Mouse (Mus musculus) liver, embryonic 15.5 days (tissue): Measurements from ENCODE around the gene Gm21731. TPM values are rescaled to one million over a fixed set of nuclear protein-coding genes. Genes with fewer than 3 reads are reported as not detected.
"Not testable (repeated sequence)": the region's sequence is repeated elsewhere in the genome, so short reads cannot be mapped to it uniquely, and the experiment has no call there.

Source experiments
- ATAC-seq: fragments of 200-750 bp; cut with Nextera tagmentation; 2 replicates; pipeline ENCODE4 v1.8.0; 2017; ENCODE audit warnings: moderate number of reproducible peaks, mild to moderate bottlenecking, moderate library complexity; ENCODE audit not compliant: insufficient read depth
- H3K27ac ChIP-seq: fragments of 300-500 bp; sonication (generic); replicated peaks from 2 replicates; pipeline ENCODE4 v1.5.1; 2015; ENCODE audit warnings: mild to moderate bottlenecking, inconsistent platforms
- H3K27me3 ChIP-seq: fragments of 300-500 bp; sonication (generic); 2 replicates; pipeline ENCODE4 v1.6.1; 2015; ENCODE audit warnings: mild to moderate bottlenecking, inconsistent platforms
- H3K36me3 ChIP-seq: fragments of 300-500 bp; sonication (generic); replicated peaks from 2 replicates; pipeline ENCODE4 v1.6.1; 2015; ENCODE audit warnings: moderate library complexity, mild to moderate bottlenecking, inconsistent platforms
- H3K4me1 ChIP-seq: fragments of 300-500 bp; sonication (generic); replicated peaks from 2 replicates; pipeline ENCODE4 v1.6.1; 2015; ENCODE audit warnings: inconsistent platforms
- H3K4me2 ChIP-seq: fragments of 300-500 bp; sonication (generic); 2 replicates; pipeline ENCODE4 v1.6.1; 2015; ENCODE audit warnings: moderate library complexity, mild to moderate bottlenecking, inconsistent platforms
- H3K4me3 ChIP-seq: fragments of 300-500 bp; sonication (generic); replicated peaks from 2 replicates; pipeline ENCODE4 v1.5.1; 2015; ENCODE audit warnings: mild to moderate bottlenecking, inconsistent platforms
- H3K9ac ChIP-seq: fragments of 300-500 bp; sonication (generic); 2 replicates; pipeline ENCODE4 v1.6.1; 2015; ENCODE audit warnings: moderate library complexity, mild to moderate bottlenecking, inconsistent platforms
- H3K9me3 ChIP-seq: fragments of 300-500 bp; sonication (generic); replicated peaks from 2 replicates; pipeline ENCODE4 v1.6.1; 2016; ENCODE audit warnings: inconsistent platforms
- WGBS: fragments of 180-500 bp; shearing (Covaris S2); methylation state at CpG from one replicate; pipeline ENCODE4 v1.1.7; 2015; ENCODE audit warnings: mixed read lengths; ENCODE audit not compliant: insufficient replicate concordance; 5-methylcytosine and 5-hydroxymethylcytosine counted together
- polyA plus RNA-seq: library from polyadenylated mRNA; unstranded; fragments of >200 nt; fragmentation: Nextera tagmentation; extraction: Ambion mirVana; gene quantifications from 2 replicates; pipeline ENCODE4 v1.2.1, GENCODE M21; 2015

Gene Gm21731
- polyA plus RNA-seq = not detected in 2 replicates

DNA sequence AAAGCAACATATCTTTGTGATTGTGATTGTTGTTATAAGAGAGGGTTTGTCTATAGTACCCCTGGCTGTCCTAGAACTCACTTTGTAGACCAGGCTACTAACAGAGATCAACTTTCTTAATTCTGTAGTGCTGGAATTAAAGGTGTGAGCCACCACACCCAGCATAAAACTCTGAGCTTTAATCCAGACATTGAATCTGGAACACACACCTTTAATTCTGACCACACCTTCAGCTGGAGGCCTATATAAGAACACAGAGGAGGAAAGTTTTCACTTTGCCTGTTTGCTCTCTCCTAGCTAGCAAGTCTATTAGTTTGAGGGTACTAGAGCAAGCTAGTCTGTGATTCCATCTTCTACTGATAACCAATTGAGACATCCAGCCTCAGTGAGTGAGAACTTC is at the start of gene Gm21731:
Gene Gm21731, plus strand, starts transcription at position 301 of the 400 bp plus-strand sequence.
- not testable (repeated sequence) for H3K9ac ChIP-seq, H3K27ac ChIP-seq, H3K27me3 ChIP-seq, H3K4me1 ChIP-seq, H3K4me3 ChIP-seq, H3K4me2 ChIP-seq, ATAC-seq, H3K36me3 ChIP-seq, H3K9me3 ChIP-seq

DNA sequence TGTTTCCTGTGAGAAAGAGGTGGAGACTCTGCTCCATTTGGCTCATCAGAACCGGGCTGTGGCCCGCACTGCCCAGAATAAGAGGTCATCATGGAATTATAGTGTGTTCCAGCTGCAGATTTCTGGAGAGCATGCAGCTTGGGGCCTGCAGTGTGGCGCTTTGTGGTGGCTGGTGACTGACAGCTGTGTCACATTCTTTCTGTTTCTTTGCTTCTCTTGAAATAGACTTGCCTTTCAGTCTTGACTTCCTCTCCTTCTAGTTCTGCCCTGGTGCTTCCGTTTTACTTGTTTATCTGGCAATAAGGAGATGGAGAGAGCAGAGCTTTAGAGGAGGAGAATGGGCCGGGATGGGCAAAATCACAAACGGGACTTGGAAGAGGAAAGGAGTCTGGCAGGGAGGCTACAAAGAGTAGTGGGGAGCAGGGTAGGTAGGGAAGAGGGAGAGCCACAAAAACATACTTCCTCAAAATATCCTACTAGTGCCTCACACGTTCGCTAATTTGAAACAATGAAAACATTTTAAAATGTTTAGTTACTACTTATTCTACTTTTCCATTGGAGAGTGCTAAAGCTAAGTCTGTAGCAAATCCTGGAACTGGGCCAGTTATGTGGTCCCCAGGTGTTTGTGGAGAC is 42.6 kb upstream of the Gm21731 start:
- H3K36me3 ChIP-seq, ATAC-seq, H3K4me1 ChIP-seq, H3K9ac ChIP-seq, H3K27me3 ChIP-seq, H3K9me3 ChIP-seq, H3K27ac ChIP-seq, H3K4me3 ChIP-seq, H3K4me2 ChIP-seq: not testable (repeated sequence)
- WGBS = 41% methylated on average over 7 of the region's 8 CpGs

DNA sequence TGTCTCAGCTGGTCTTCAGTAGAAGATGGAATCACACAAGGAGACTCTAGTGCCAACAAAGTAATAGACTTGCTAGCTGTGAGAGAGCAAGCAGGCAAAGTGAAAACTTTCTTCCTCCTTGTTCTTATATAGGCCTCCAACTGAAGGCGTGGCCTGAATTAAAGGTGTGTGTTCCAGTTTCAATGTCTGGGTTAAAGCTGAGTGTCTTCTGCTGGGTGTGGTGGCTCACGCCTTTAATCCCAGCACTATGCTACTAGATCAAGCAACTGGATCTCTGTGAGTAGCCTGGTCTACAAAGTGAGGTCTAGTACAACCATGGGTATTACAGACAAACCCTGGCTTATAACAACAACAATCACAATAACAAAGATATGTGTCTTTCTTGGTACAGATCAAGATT is 23.1 kb upstream of the Gm21731 start, which contains the start of gene Gm21762:
Gene Gm21762, minus strand, starts transcription at position 101 of the 400 bp plus-strand sequence.
- not testable (repeated sequence) for H3K9ac ChIP-seq, H3K4me2 ChIP-seq, H3K9me3 ChIP-seq, H3K27ac ChIP-seq, H3K4me1 ChIP-seq, H3K27me3 ChIP-seq, H3K36me3 ChIP-seq, ATAC-seq, H3K4me3 ChIP-seq
- WGBS = no CpG with 5 or more reads among the region's 2 CpGs

DNA sequence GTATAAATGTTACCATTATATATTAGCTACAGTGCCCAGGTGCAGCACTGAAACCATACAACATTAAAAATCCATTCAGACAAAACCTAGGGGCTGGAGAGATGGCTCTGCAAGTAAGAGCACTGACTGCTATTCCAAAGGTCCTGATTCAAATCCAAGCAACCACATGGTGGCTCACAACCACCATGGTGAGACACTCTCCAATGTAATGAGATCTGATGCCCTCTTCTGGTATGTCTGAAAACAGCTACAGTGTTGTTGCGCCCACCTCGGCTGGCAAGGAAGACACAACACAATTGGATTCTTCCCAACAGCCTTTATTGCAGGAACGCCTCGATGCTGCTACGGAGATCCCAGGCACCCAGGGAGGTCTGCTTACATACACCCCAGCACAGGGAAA is 18.0 kb upstream of the Gm21731 start:
- H3K9ac ChIP-seq, H3K4me1 ChIP-seq, H3K4me2 ChIP-seq, H3K27ac ChIP-seq, H3K36me3 ChIP-seq, H3K4me3 ChIP-seq, H3K27me3 ChIP-seq, H3K9me3 ChIP-seq, ATAC-seq: not testable (repeated sequence)
- 76% methylated on average over 5 of the region's 5 CpGs for WGBS

DNA sequence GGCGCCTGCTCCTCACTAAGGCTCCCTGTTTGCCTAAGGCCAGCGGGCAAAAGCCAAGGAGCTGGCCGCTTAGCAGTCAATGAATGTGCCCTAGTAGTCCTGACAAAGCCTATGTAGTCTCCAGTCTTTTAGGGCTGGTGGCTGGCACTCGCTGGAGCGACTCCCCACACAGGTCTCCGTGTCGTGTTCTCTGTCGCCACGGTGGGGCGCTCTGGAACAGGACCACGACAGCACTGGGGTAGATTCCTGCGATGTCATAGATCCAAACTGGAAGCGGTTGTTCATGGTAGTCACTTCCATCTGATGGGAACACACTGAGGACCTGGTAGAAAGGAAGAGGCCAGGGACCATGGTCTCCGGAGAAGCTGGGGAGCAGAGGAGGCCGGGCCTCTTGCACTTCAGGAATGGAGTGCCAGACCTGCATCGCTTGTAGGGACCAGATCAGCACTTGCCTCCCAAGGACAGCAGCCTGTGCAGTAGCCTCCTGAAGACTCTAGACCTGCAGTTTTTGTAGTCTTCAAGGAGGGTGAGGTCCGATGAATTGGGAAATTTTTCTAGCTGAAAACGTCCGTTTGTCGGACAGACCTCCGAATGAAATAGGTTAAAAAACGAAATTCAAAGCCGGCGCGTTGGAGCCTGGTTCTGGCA is 15.8 kb upstream of the Gm21731 start:
- H3K27ac ChIP-seq, H3K4me2 ChIP-seq, H3K4me1 ChIP-seq, H3K27me3 ChIP-seq, H3K36me3 ChIP-seq, H3K9me3 ChIP-seq, ATAC-seq, H3K9ac ChIP-seq, H3K4me3 ChIP-seq: not testable (repeated sequence)
- 80% methylated on average over 16 of the region's 25 CpGs for WGBS

DNA sequence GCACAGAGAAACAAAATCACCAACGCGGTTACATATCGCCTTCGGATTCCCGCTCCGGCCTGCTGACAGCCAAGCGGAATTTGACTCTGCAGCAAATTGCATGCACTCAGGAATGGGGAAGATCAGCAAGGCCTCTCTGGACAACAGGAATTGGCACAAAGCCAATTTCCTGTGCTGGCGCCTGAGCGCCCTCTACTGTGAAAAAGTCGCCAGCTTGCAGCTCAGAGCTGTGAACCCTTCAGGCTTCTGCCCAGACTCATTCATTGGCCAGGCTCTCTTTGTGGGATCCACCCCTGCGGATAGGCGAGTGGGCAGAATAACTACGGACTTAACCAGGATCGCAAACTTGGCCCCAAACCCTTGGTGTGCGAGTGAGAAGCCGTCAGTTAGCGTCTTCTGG is 7.1 kb upstream of the Gm21731 start:
- not testable (repeated sequence) for H3K36me3 ChIP-seq, H3K4me3 ChIP-seq, H3K4me2 ChIP-seq, H3K9ac ChIP-seq, H3K27ac ChIP-seq, H3K27me3 ChIP-seq, H3K4me1 ChIP-seq, ATAC-seq, H3K9me3 ChIP-seq
- WGBS = 73% methylated on average over 17 of the region's 17 CpGs

DNA sequence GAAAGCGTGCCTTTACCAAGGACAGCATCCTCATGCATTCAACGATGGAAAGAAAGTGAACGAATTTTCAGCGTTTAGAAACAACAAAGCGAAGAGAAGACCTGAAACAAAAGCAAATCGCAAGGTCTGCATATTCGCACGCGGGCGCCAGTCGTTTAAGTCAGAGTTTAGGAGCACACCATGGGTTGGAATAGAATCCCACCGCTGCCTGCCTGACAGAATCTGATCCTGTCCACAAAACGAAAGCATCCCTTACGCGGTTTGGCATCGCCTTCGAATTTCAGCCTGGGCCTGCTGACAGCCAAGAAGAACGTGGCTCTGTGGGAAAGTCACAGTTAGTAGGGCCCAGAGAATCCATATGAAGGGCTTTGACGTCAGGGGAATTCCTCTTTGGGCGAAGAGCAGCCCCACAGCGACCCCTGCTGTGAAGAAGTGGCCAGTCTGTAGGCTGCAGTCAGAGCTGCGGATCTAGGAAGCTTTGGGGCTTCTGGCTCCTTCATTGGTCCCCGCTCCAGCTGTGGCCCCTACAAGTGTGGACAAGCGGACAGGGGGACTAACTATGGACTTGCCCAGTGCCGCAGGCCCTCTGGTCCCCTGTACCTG is 6.4 kb upstream of the Gm21731 start:
- H3K27ac ChIP-seq, H3K9me3 ChIP-seq, H3K9ac ChIP-seq, ATAC-seq, H3K36me3 ChIP-seq, H3K4me3 ChIP-seq, H3K4me1 ChIP-seq, H3K4me2 ChIP-seq, H3K27me3 ChIP-seq: not testable (repeated sequence)
- 65% methylated on average over 13 of the region's 25 CpGs for WGBS

DNA sequence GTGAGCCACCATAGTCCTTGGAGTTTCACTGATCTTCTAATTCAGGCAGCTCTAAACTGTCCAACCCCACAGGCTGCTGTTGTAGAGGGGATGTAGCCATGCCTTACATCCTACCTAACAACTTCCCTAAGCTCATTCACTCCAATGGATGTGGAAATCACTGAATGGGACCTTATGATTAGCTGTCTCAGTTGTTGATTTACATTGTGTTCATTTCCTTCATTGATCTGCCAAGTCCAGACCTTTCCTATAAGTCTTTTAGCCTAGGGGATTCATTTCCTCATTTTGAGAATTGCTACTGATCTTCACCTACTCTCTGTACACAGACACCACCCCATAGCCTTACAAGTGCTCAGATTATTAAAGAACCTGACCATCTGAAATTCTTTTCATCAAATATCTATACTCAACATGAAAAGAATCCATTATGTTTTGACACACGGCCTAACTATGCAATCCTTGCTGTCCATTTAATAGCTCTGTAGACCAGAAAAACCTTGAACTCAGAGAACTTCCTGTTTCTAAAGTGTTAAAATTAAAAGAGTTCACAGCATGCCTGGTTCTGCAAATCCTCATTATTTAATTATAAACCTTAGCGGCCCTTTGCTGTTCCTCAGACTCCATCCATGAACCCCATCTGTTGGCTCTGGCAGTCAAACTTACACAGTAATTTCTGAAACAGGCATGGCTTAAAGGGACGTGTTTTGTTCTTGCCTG is 12.5 kb downstream of the Gm21731 start:
- ATAC-seq, H3K4me2 ChIP-seq: not testable (repeated sequence)

DNA sequence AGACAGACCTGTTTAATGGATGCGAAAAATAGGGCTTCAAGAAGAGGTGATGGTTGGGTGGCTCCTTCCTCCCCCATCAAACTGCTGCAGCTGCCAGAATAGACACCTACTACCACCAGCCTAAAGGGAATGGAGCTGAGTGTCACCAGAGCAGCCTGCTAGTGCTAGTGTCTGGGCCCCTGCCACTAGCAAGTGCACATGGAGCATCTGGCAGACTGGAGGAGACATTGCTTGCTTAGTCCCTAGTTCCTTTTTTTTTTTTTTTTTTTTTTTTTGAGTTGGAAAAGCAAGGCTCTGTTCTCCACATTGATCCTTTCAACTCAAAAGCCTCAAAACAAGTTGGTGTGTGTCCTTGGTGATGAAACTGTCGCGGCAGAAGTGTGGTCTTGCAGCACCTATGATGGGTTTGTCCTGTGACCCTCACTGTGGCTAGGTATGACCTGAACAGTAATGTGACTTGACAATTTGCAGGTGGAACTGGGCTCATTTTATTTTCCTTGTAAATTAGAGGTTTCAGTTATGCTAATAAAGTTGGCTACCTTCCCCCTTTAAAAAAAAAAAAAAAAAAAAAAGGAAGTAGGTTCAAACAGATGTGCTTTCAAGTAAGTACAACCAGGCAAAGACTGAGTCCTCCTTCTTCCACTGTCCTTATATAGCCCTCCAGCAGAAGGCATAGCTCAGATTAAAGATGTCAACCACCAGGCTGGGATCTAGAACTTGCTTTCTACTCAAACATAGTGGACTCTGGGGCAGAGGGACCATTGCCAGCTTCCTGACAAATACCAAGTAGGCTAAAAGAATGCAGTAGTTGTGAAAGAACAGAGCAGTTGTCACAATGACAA is 20.1 kb downstream of the Gm21731 start:
- 59% methylated on average over 3 of the region's 3 CpGs for WGBS
- not testable (repeated sequence) for H3K36me3 ChIP-seq, H3K9ac ChIP-seq, H3K4me3 ChIP-seq, H3K4me1 ChIP-seq, H3K27me3 ChIP-seq, ATAC-seq, H3K9me3 ChIP-seq, H3K4me2 ChIP-seq, H3K27ac ChIP-seq

More for the DNA sequence above, 12.5 kb downstream of the Gm21731 start:
- not testable (repeated sequence) for H3K9ac ChIP-seq, H3K36me3 ChIP-seq, H3K27me3 ChIP-seq, H3K9me3 ChIP-seq, H3K27ac ChIP-seq, H3K4me1 ChIP-seq, H3K4me3 ChIP-seq
- 48% methylated on average over 2 of the region's 3 CpGs for WGBS

DNA sequence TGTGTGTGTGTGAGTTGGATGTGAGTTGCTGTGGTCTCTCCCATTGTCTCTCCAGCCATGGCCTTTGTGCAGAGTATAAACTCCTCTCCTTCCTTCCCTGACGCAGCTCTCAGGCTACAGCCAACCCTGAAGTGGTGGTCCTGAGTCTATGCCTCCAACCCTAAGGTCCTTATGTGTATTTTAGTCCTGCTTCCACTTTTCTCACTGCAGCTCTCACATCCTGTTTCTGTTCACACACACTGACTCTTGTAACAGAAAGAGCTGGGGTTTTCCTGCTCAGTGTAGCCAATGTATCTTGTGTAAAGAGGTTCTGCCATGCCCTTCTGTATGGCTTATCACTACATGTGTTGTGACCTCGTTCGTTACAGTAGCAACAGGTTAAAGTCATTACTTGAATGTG is 20.8 kb downstream of the Gm21731 start:
- not testable (repeated sequence) for H3K36me3 ChIP-seq, H3K9ac ChIP-seq, H3K4me2 ChIP-seq, H3K27me3 ChIP-seq, H3K4me1 ChIP-seq, H3K9me3 ChIP-seq, H3K27ac ChIP-seq, H3K4me3 ChIP-seq, ATAC-seq
- WGBS = 43% methylated on average over 3 of the region's 3 CpGs

DNA sequence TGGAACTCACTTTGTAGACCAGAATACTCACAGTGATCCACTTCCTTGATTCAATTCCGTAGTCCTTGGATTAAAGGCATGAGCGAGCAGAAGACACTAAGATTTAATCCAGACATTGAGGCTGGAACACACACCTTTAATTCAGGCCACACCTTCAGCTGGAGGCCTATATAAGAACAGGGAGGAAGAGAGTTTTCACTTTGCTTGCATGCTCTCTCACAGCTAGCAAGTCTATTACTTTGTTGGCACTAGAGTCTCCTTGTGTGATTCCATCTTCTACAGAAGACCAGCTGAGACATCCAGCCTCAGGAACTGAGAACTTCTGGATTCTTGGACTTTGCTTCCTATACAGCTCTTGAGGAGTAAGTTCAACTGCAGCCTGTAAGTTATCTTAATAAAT is 24.0 kb downstream of the Gm21731 start, which contains the start of gene AF067061:
Gene AF067061, plus strand, starts transcription at position 245 of the 400 bp plus-strand sequence.
- H3K9me3 ChIP-seq, H3K4me3 ChIP-seq, H3K9ac ChIP-seq, ATAC-seq, H3K36me3 ChIP-seq, H3K4me1 ChIP-seq, H3K27ac ChIP-seq, H3K27me3 ChIP-seq, H3K4me2 ChIP-seq: not testable (repeated sequence)
- 53% methylated on average over 2 of the region's 2 CpGs for WGBS
